21 mouse cellular contexts compared by ENCODE assay signal in the genomic region with DNA sequence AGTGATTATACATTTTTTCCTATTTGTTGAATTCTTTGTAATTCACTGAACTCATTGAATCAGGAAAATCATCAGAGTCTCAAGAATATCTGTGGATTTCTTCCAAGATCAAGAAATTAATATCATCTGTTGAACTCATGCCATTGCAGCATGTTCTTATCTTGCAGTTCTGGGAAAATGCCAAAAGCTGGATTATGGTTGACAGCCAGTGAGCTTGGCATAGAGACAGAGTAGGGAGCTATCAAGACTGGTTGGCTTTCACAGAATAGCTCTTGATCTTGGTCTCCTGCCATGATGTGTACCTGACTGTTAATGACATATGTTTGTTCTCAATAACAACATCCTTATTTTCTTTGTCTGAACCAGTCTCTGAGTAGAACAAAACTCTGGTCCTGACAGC.
DNase-seq lines count a peak whose midpoint lies in the region; ATAC-seq and TF ChIP-seq lines count a peak whose summit lies in the region.
"Had no signal": no experiment of that assay in that cellular context is flagged by ENCODE, and none has a peak within 500 bp of the region (broad histone marks: within the 10 kb centered on the region; RNA-seq: fewer than 3 reads in every experiment).

No protein-coding gene starts in this region.

- no peaks in the 10 kb centered on the region for H3K4me1 ChIP-seq in kidney, adult 2 months (ENCODE audit: control insufficient read depth, insufficient read depth, low read length)
- H3K4me1 ChIP-seq in midbrain, postnatal 0 days (ENCODE audit: insufficient read depth, low read length), result no peaks in the 10 kb centered on the region
- H3K4me1 ChIP-seq in midbrain, embryonic 11.5 days (ENCODE audit: control insufficient read depth, insufficient read depth, low read length), result no peaks in the 10 kb centered on the region
- H3K4me1 ChIP-seq in forebrain, embryonic 12.5 days, result no peaks in the 10 kb centered on the region
- H3K4me1 ChIP-seq: forebrain, embryonic 15.5 days; hindbrain, embryonic 10.5 days; midbrain, embryonic 13.5 days; neural tube, embryonic 15.5 days had no signal

- no peaks in the 10 kb centered on the region for H3K9me3 ChIP-seq in midbrain, postnatal 0 days (ENCODE audit: low read length)
- no peaks in the 10 kb centered on the region for H3K9me3 ChIP-seq in midbrain, embryonic 11.5 days (ENCODE audit: control insufficient read depth, low read length)
- H3K9me3 ChIP-seq in forebrain, embryonic 12.5 days, result no peaks in the 10 kb centered on the region
- H3K9me3 ChIP-seq: forebrain, embryonic 15.5 days; hindbrain, embryonic 10.5 days; midbrain, embryonic 13.5 days; neural tube, embryonic 15.5 days had no signal

- no peaks in the 10 kb centered on the region for H3K27me3 ChIP-seq in kidney, adult 2 months (replicated peaks; ENCODE audit: control insufficient read depth, insufficient read depth, low read length)
- H3K27me3 ChIP-seq in midbrain, postnatal 0 days (ENCODE audit: insufficient read depth, low read length), result no peaks in the 10 kb centered on the region
- H3K27me3 ChIP-seq in midbrain, embryonic 11.5 days (ENCODE audit: control insufficient read depth, insufficient read depth, low read length), result no peaks in the 10 kb centered on the region
- no peaks in the 10 kb centered on the region for H3K27me3 ChIP-seq in forebrain, embryonic 12.5 days
- H3K27me3 ChIP-seq: forebrain, embryonic 15.5 days; midbrain, embryonic 13.5 days; neural tube, embryonic 15.5 days had no signal

- no peak overlapping the region for H3K27ac ChIP-seq in kidney, adult 2 months (ENCODE audit: insufficient read depth, low read depth, low read length)
- H3K27ac ChIP-seq in midbrain, postnatal 0 days (ENCODE audit: low read depth, low read length), result no peak overlapping the region
- no peak overlapping the region for H3K27ac ChIP-seq in midbrain, embryonic 11.5 days (ENCODE audit: low read depth, low read length)
- no peak overlapping the region for H3K27ac ChIP-seq in forebrain, embryonic 12.5 days
- H3K27ac ChIP-seq: forebrain, embryonic 15.5 days; hindbrain, embryonic 10.5 days; layer of hippocampus, adult 2 months; liver, embryonic 14.5 days; midbrain, embryonic 13.5 days; neural tube, embryonic 15.5 days had no signal

- ATAC-seq in midbrain, postnatal 0 days (ENCODE audit: low FRiP score), result no peak
- ATAC-seq in midbrain, embryonic 11.5 days (ENCODE audit: low FRiP score), result no peak
- ATAC-seq in forebrain, embryonic 12.5 days (ENCODE audit: low FRiP score), result no peak
- ATAC-seq: forebrain, embryonic 15.5 days; lung, postnatal 0 days; midbrain, embryonic 13.5 days had no signal

- H3K4me3 ChIP-seq in kidney, adult 2 months (ENCODE audit: insufficient read depth, low read depth, low read length), result no peak overlapping the region
- H3K4me3 ChIP-seq in midbrain, postnatal 0 days (ENCODE audit: low read depth, low read length), result no peak overlapping the region
- H3K4me3 ChIP-seq in midbrain, embryonic 11.5 days (ENCODE audit: low read depth, low read length), result no peak overlapping the region
- no peak overlapping the region for H3K4me3 ChIP-seq in forebrain, embryonic 12.5 days (replicated peaks)
- H3K4me3 ChIP-seq: forebrain, embryonic 15.5 days; hindbrain, embryonic 10.5 days; layer of hippocampus, adult 2 months; midbrain, embryonic 13.5 days; neural tube, embryonic 15.5 days had no signal

- H3K4me2 ChIP-seq in midbrain, postnatal 0 days (ENCODE audit: low read depth, low read length, poor library complexity, severe bottlenecking), result no peak overlapping the region
- no peak overlapping the region for H3K4me2 ChIP-seq in midbrain, embryonic 11.5 days
- no peak overlapping the region for H3K4me2 ChIP-seq in forebrain, embryonic 12.5 days
- H3K4me2 ChIP-seq: forebrain, embryonic 15.5 days; midbrain, embryonic 13.5 days; neural tube, embryonic 15.5 days had no signal

- DNase-seq in cerebellum, postnatal 10 days, result peak; percentile 59 to 75
- no peak for DNase-seq in cerebellum, adult 8-10 months
- DNase-seq in kidney, adult 2 months, result peak; percentile 7
- DNase-seq in kidney, adult 8-10 months, result no peak
- peak; percentile 21 for DNase-seq in midbrain, postnatal 0 days (ENCODE audit: low spot score)
- no peak for DNase-seq in midbrain, embryonic 11.5 days (ENCODE audit: low spot score, missing footprints)
- DNase-seq: adrenal gland, postnatal 36 days; cerebellum, postnatal 36 days; gastrocnemius, postnatal 36 days; kidney, adult 18-20 months; kidney, postnatal 14 days; spleen, adult 18-20 months; thymus, postnatal 4 days had no signal

- H3K9ac ChIP-seq in midbrain, postnatal 0 days (replicated peaks; ENCODE audit: low read length, poor library complexity, severe bottlenecking), result no peak overlapping the region
- no peak overlapping the region for H3K9ac ChIP-seq in midbrain, embryonic 11.5 days (ENCODE audit: low read length)
- no peak overlapping the region for H3K9ac ChIP-seq in forebrain, embryonic 12.5 days
- H3K9ac ChIP-seq: forebrain, embryonic 15.5 days; liver, embryonic 14.5 days; midbrain, embryonic 13.5 days; neural tube, embryonic 15.5 days had no signal

- TF ChIP-seq POLR2A in kidney, adult 2 months (IDR thresholded peaks at IDR 0.05; ENCODE audit: low read depth, low read length), result no peak

- H3K36me3 ChIP-seq in kidney, adult 2 months (ENCODE audit: control insufficient read depth, insufficient read depth, low read length), result no peaks in the 10 kb centered on the region
- H3K36me3 ChIP-seq in midbrain, postnatal 0 days (ENCODE audit: insufficient read depth, low read length), result no peaks in the 10 kb centered on the region
- no peaks in the 10 kb centered on the region for H3K36me3 ChIP-seq in midbrain, embryonic 11.5 days (ENCODE audit: control insufficient read depth, insufficient read depth, low read length)
- H3K36me3 ChIP-seq in forebrain, embryonic 12.5 days (replicated peaks), result no peaks in the 10 kb centered on the region
- H3K36me3 ChIP-seq: forebrain, embryonic 15.5 days; hindbrain, embryonic 10.5 days; midbrain, embryonic 13.5 days; neural tube, embryonic 15.5 days had no signal

- no peak for TF ChIP-seq CTCF in kidney, adult 2 months (conservative IDR thresholded peaks at IDR 0.05; ENCODE audit: insufficient read depth, insufficient read length, low read depth, low read length)
- TF ChIP-seq CTCF in midbrain, postnatal 0 days (IDR thresholded peaks at IDR 0.05), result no peak

Comparison
In these comparisons a context has a peak if more than half of its experiments do, and no peak if none do; other contexts are left out.
1. DNase-seq: peak in cerebellum, postnatal 10 days (2 of 2), kidney, adult 2 months (single experiment) and midbrain, postnatal 0 days (single experiment); none in cerebellum, adult 8-10 months (single experiment), kidney, adult 8-10 months (0 of 2) and midbrain, embryonic 11.5 days (single experiment).